Mouse (Mus musculus): Measurements from ENCODE around the gene Egfl8.

- TF ChIP-seq CTCF (IDR thresholded peaks at IDR 0.05; ENCODE audit: low read depth) (no peak), EP300 (IDR thresholded peaks at IDR 0.05; ENCODE audit: low read depth) (no peak)
These were observed 19.7 kb downstream of the Egfl8 start for GRCm38 (mm10) chr17:34596098-34596497.
